Mouse (Mus musculus) retina, adult 2 months (tissue): ENCODE results near the gene Cdc42ep2.

Source experiments
- DNase-seq: peaks from one replicate; pipeline ENCODE4 v3.0.0-alpha.2; 2012; ENCODE audit warnings: low read depth, low spot score

Cdc42ep2 gene

DNA sequence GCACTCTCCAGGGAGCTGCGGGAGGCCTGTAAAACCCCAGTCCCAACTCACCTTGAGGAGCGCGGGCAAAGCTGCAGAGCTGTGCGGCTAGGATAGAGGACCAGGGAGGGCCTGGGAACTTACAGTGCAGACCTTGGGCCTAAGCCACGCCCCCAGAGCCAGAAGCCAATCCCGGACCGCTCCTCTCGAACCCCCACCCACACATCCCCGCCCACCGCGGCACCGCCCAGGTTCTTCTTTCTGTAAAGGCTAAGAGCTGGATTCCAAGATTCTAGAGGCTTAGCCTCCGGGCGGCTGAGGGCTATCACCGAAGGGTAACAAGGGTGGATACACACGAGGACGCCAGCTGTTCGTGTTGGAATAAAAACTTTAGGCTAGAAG lies at the start of gene Cdc42ep2:
Gene Cdc42ep2, minus strand, starts transcription at position 104 of the 381 bp plus-strand sequence.
- peak; percentile 86 for DNase-seq

DNA sequence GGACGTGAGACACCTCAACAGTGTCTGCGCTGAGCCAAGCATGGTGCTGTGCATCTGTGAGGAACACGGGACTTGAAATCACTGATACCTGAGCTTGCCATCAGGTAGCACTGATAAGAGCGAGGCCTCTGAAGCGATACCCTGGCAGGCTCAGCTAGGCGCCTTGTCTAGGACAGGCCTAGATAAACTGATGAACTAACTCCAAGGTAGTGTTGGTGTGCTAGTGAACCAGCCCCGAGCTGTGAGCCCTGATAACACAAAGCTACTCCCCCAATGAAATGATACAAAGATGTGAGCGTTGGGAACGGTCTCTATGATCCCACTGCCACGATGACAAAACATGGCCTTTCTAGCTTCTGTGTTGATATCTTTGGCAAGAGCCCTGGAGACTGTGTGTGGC lies 43.0 kb upstream of the Cdc42ep2 start:
- no peak for DNase-seq

DNA sequence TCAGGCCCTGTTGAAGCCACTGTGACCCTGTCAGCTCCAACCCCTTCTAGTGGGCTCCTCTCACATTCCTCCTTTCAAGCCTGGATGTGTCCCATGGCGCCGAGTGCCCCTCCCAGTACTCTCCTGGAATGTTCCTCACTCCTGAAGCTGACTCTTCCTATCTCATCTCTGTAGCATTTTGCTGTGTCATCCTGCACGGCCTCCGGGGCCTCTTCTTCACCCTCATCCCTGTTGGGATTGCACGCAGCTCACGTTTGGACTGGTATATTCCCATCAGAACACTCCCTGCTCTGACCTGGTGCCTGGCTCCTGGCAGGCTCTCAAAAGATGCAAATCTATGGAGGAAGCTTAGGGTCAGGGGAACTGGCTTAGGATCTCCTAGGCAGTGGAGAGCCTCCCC lies 42.2 kb upstream of the Cdc42ep2 start:
- no peak for DNase-seq

DNA sequence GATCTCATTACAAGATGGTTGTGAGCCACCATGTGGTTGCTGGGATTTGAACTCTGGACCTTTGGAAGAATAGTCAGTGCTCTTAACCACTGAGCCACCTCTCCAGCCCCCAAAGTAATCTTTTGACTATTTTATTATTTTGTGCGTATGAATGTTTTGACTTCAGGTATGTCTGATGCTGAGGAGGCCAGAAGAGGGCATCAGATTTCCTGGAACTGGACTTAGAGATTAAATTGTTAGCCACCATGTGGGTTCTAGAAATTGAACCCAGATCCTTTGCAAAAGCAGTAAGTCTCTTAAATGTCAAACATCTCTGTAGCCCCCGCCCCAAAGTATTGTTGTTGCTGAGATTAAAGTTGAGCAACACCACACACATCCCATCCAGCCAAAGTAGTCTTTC lies 41.3 kb upstream of the Cdc42ep2 start:
- no peak for DNase-seq

DNA sequence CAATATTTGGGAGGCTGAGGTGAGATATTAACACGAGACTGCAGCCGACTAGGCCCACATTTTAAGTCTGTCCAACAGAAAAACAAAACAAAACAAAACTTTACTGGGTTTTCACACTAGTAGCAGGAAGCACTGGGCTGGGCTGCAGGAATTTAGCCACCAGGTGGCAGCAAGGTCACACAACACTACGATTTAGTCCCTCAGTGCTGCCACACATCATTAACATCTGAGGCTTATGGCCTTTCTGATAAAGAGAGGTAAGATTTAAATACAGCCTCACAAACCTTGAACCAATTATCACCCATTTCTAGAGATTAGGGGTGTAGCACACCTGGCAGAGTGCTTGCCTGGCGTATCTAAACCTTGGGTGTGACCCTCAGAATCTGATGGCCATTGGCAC lies 40.7 kb upstream of the Cdc42ep2 start:
- DNase-seq = peak; percentile 60

DNA sequence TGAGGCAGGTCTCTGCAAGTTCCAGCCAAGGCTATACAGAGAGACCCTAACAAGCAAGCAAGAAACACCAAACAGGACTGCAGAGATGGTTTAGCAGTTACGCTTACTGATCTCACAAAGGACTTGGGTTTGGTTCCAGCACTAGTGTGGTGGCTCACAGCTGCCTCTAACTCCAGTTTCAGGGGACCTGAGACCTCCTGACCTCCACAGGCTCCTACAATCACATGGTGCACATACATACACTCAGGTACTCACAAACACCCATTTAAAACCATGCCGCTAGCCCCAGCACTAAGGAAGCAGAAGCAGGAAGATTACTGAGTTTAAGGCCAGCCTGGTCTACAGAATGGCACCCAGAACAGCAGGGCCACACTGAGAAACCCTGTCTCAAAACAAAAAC lies 40.2 kb upstream of the Cdc42ep2 start:
- no peak for DNase-seq

DNA sequence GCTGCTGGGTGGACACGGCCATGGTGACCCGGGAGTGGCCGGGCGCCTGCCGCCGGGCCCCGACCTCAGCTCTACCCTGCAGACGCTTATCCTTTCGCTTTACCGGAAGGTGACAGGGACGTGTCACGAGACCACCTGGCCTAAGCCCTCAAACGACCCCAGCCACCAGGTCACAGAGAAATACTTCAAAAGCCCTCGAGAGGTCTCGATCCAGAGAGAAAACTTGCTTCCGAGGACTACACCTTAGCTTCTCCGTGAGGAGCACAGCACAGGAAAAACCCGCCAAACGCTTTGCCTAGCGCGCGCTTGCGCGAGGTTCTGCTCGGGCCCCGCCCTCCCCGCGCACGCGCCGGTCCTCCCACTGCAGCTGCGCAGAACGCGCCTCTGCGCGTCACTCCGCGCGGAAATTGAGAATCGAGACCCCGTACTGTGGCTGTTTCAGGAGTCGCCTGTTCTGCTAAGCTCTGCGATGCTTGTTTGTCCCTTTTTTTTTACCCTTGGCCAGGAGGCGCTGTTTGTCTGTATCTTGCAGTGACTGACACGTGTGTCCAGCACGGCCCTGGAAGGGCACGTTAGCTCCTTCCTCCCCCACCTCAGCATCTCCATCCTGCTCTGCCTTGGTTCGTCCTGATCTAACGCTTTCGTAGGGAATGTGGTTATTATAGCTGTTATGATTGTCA lies 39.4 kb upstream of the Cdc42ep2 start, which contains the start of gene Pola2:
Gene Pola2, minus strand, starts transcription at position 320 of the 680 bp plus-strand sequence.
- DNase-seq = peak; percentile 60

DNA sequence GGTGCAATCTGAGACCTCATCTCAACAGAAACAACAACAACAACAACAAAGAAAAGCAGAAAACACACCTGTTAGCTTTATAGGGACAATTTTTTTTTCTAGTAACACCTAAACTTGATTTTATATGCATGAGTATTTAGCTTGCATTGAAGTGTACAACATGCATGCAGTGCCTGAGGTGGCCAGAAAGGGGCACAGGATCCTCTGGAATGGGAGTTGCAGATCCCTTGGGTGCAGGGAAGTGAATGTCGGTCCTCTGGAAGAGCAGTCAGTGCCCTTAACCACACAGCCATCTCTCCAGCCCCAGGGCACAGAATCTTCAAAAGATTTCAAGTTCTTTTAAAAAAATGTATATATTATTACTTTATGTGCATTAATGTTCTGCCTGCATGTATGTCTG lies 38.0 kb upstream of the Cdc42ep2 start:
- DNase-seq = no peak

DNA sequence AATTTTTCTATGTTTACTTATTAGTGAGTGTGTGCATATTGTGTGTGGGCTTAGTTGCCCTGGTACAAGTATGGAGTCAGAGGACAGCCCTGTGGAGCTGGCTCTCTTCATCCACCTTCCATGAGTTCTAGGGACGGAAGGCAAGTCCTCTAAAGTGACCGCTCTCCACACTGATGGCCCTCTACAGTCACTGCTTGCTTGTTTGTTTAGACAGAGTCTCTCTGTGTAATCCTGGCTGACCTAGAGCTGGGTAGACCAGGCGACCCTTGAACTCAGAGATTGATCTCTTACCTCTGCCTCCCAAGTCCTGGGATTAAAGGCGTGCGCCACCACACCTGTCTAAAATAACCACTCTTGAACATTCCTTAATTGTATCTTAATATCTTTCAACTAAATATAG lies 32.8 kb upstream of the Cdc42ep2 start:
- DNase-seq = no peak

DNA sequence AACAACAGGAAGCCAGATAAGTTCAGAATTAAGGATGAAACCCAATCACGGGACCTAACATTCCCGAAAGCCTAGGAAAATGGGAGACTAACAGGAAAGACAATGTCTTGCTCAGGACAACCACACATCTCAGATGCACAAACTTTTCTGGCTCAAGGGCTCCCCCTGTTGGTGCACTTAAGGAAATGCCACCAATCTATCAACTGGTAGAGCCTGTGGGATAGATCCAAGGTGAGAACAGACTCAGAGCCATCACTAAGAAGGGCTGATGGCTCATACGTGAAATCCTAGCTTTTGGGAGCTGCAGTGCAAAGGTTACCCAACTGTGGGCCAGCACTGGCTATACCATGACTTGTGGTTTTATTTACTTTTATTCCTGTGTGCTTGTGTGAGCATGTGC lies 32.1 kb upstream of the Cdc42ep2 start:
- peak; percentile 50 for DNase-seq

DNA sequence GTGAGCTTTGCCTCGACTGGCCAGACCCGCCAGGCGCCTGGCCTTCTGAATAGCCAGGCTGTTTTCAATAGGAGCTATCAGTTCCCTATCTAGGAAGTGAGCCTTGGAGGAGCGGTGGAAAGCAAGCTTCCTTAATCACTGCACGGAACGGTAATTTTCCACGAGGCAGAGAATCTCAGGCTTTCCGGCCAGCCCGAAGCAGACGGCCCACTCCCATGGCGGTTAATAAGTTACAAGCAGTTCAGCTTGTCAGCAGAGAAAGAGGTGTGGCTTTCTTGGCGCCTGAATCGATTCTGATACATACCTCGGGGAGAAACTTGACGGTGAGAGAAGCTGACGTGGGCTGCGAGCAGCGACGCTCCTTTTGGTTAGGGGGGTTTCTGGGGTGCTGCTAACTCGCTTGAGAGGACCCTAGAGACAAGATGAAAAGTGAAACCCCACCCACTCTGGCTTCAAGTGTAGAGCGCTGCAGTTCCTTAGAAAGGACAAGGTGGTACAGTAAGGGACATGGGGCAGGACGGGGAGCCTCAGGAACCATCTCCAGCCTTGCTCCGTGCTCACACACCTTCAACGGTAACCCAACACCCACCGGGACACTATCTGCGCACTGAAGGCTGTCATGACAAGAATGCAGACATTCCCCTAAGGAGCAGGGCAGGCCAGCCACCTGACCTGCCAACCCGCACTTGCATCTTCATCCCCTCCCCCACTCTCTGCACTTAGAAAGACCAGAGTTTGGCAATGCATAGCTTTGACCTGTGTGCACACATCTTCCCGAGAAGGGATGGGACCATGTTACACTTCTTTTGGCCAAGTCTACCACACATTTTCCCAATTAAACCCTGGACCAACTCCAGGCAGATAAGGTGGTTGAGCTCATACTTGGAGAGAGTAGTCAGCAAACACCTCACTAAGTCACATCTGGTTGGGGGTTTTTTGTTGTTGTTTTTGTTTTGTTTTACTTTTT lies 31.4 kb upstream of the Cdc42ep2 start:
- no peak for DNase-seq

DNA sequence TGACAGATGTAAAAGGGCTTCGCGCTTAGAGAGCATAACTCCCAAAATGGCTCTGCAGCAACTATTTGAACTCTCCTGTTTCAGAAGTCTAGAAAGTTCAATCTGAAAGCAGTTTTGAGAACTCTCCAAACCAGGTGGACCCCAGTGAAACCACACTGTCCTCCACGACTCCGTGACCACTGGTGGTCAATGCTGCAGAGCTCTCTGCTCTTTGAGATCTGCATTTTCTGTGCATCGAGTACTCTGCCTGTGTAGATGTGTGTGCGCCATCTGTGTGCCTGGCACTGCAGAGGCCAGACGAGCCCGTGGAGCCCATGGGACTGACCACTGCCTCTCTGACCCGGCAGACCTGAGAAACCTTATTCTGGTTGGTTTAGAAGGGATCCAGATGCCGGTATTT lies 30.3 kb upstream of the Cdc42ep2 start:
- no peak for DNase-seq

DNA sequence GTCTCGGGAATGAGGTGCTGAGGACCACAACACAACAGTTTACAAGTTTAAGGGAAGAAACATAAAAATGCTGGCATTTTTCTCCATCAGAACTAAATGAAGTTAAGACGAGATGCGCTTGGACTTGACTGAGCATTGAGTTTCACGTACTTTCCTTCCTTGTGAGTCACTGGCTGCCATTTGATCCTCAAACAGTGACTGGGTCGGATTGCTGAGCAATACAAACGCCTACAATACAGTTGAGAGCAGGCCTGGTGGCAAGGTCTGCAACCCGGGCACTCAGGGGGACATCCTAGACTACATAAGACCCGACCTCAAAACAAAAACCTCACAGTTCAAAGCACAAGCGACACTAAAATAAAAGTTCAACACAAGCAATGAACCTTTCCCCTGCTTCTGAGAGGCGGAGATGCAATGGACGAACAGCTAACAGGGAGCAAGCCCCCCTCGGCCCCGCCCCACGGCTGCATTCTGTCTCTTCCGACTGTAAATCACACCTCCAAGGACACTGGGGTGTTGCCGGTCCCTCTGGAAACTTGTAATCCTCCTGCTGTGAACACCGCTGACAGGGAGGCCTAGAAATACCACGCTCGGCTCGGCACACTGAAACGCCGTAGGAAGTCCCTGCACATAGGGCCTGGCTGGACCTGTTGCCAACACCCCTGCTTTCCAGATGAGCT lies 29.6 kb upstream of the Cdc42ep2 start:
- DNase-seq = no peak

DNA sequence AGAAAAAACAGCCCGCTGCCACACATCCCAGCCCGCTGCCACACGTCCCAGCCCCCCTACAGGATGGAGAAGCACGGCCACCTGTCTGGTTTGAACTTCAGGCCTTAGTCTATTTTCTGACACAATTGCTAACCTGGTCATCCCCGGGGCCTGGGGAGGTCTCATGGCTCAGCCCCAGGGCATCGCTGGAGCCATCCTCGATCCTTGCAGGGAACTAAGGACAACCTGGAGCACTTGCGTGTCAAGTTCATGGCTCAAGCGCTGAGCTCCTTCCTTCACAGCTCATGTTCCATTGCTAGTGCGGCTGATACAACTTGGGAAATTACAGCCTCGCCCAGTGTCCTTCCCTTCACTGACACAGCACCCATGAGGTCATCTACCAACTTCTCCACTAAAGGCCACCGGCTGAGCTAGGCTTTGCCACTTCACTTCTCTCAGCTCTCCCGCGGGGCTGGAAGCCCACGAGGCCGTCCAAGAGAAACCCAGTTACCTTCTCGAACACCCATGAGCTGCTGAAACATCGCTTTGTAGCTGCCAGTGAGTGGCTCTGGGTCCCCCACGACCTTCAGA lies 28.7 kb upstream of the Cdc42ep2 start:
- DNase-seq = no peak

DNA sequence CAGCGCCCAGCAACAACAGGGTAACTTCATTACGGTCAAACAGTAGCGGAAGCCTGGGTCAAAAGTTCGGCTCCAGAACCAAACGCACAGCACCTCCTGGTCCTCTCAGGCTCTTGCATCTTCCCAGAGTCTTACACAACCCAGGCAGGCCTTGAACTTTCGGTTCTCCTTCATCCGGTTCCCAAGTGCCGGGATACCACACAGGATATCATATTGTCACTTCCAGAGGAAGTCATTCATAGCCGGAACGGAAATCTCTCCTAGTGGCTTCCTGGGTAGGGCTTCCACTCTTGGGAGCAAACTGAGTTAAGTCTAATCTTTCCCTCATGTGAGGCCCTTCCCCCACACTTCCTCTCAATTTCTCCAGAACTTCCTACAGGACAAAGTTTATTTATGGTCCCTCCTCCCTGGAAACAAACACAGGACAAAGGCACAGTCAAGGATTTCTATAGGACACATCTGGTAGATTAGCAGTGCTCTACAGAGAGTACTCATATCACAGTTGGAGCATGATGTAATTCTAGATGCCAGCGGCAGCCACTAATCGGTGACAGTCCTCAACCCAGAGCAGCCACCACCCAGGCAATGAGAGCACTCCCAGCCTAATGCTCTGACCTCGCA lies 27.6 kb upstream of the Cdc42ep2 start:
- no peak for DNase-seq

DNA sequence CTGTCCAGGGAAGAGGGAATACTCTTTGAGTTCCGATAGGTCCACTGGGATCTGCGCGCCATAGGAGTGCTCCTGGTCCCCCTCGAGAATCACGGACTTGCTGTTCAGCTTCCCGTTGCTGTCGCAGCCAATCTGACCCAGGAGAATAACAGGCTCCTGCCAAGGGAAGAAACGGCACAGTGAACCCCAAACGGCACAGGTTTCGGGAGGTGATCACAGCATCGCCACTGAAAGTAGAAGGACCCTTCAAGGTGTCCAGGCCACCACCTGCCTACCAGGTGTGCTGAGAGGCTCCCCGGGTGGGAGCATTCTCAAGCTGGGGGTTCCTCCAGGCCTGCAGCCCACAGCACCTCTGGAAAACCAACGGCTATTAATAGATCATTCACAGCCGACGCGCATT lies 27.0 kb upstream of the Cdc42ep2 start:
- no peak for DNase-seq

DNA sequence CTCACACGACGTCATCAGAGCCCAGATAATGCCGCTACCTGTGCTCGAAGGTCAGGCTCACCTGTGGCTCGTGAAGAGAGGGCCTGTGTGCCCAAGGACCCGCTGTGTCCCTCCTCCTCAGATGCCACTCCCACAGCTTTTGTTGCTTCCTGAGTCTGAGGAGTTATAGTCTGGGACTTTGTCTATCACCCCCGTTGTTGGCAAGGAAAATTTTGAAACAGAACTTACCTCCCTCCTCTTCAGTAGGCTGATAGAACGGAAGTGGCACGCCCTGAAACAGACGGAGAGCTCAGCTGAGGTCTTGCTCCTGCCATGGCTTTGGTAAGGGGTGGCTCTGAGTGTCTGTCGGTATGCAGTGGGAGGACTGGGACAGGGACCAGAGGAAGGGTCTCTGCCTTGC lies 25.6 kb upstream of the Cdc42ep2 start:
- DNase-seq = no peak

DNA sequence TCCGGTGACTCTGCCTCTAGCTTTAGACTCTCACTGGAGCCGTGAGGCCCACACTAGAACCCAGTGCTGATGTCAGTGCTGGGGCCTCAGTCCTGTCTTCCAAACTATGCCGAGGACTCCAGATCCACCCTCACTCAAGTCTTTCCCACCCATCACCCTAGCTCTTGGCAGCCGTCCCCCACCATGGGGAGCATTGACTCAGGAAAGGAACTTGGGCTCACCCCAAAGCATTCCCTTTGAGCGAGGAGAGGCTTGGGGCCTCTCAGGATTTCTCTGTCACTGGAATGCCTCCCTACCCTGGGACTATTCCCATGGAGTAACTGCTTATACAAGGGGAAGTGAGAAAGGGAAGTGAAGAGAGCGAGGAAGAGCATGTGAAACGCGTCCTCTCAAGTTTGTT lies 21.3 kb upstream of the Cdc42ep2 start:
- DNase-seq = no peak

DNA sequence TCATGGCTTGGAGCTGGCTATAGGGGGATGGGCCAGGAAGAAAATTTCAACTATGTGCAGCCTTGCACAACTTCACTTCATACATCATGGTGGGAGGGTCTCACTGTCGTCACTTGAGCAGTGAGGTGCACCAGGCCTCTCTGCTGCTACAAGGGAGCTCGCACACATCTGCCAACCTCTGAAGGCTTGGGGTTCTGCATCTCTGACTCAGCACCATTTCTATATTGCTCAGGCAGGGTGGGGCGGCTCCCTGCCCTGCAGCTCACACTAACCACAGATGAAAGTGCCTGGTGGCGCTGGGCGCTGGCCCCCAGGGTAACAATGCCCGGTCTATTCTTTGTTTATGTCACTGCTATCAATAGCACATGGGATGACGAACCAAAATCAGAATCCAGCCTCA lies 20.4 kb upstream of the Cdc42ep2 start:
- DNase-seq = no peak

DNA sequence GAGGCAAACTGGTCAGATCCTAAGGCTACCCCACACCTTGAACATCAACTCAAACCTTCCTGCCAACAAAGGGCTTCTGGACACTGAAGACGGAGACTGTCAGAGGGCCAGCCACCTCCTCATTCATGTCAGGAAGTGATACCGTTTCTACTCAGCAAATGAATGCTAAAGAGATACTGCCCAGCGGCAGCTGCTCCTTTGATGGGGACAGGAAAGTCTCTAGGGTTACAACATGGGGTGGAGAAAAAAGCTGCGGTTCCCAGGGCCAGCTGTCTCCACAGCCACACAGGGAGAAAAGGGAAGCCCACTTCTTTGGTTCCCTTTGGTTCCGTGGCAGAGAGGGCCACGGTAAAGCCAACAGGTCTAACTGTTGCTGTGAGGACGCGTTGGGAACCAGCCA lies 19.5 kb upstream of the Cdc42ep2 start:
- DNase-seq = no peak

DNA sequence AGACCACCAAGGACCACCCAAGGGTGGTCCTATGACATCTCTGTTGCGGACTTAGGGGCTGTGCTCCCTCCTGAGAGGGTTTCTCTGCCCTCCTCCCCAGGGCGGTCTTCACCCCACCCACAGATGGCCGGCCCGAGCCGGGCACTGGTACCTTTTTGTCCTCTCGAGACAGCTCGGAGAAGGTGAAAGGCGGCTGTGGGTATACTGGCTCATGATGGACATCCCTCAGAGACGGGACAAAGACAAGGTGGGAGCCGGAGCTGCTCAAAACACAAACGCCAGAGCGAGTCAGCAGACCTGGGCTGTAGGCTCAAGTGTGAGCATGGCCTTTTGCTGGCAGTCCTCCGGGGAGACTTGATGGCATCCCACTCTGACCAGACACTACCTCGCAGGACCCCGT lies 18.8 kb upstream of the Cdc42ep2 start:
- no peak for DNase-seq

DNA sequence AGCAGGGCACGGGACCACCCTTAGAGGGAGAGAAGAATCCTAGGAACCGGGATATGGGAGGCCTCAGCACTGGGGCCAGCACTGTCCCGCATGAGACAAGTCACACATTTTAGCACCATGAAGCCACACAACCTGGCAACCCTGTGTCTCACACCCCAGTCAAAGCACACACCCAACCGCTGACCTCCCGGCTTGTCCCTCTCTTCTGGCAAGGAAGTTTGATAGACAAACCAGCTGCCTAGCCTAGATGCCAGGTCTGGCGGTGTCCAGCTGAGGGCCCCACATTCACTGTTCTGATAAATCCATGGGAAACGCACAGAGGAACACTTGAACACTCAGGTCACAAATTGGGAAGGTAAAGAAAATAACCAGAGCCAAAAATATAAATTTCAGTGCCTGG lies 18.0 kb upstream of the Cdc42ep2 start:
- no peak for DNase-seq
